Mouse (Mus musculus): ENCODE measurements around the gene Slc38a2.

Slc38a2 gene

DNA sequence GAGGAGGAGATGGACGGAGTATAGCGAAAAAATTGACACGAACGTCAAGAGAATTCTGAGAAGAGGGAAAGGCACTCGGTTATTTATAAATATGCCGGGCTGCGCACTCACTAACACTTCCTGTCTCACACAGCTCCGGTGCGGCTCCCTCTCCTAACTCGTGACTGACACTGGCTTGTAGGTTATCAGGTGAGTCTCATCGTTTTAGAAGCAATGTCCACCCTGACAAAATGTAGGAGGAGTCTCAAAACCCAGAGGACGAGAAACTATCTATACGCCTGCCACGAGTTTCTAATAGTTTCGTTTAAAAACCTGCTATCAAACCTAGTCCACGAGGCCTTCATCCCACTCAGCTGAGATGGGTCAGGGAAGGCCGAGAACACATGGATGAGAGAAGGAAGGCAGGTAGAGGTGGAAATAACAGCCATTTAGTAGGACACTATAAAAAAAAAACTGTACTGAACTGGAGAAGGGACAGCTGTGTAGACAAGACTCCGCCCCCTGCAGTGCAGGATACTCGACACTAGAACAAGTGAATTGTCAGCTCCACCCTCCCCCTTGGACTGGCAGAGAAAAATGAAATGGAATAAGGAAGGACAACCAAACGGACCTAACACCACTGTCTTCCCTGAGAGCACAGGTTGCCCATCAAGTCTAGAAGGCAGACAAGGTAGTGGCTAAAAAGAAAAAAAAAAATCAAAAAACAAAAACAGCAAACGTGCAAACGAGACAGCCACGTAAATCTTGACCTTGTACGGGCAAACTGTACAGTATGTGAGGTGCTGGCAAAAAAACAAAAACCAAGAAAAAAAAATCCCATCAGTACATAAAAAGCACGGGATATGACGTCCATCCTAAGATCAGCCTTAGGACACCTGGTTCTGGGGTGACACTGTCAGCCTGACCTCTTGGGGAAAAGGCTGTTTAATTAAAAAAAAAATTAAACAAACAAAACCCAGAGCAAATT is 3.8 kb downstream of the Slc38a2 start:
- DNase-seq (ENCODE audit: low spot score) = no peak

DNA sequence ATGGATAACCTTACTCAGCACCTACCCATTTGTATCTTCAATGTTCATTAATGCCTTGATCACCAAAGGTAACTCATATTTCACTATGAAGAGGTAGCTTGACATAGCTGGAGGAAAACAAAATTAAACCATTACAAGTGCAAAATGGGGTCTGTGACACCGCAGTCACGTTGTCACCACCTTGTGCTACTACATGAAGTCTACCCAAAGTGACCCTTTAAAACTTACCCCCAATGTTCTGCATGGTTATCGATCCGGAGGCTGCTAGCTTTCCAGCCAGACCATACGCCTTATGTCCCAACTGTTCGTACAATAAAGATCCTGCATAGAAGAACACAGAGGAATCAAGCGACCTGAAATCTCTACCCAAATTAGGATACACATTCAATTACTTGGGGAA is 4.5 kb downstream of the Slc38a2 start:
- no peak for DNase-seq (ENCODE audit: low spot score)

DNA sequence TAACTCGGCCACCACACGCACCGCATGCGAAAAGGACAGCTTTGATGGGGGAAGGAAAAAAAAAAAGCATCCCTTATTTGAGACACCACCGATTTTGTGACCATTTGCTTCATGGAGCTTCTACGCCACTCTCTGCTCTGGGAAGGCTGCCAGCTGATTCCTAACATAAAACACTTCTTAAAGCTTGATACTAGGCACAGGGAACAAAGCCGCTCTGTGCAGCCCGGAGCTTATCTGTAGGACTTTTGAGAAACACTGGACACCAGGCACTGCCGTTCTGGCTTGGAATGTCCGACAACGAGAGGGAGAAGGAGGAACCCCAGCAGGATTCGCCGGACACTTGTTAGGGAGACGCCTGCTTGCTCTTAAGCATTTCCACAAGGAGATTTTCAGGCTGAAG is 5.8 kb downstream of the Slc38a2 start:
- no peak for DNase-seq (ENCODE audit: low spot score)

DNA sequence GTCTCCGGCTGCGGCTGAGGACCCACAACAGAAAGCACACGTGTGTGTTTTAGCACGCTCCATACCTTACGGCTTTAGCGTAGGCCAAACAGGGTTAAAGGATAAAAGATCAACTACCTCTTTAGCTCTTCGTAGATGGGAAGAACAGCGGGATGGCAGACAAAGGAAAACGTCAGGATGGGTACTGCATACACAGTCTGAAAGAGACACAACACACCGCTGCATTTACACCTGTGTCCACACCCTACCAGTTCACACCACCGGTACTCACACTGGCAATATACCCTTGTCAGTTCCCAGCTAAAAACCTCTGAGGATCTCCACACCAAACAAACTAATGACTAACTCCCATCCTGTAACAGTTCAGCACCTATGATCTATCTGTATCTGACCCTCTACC is 7.1 kb downstream of the Slc38a2 start:
- no peak for DNase-seq (ENCODE audit: low spot score)

DNA sequence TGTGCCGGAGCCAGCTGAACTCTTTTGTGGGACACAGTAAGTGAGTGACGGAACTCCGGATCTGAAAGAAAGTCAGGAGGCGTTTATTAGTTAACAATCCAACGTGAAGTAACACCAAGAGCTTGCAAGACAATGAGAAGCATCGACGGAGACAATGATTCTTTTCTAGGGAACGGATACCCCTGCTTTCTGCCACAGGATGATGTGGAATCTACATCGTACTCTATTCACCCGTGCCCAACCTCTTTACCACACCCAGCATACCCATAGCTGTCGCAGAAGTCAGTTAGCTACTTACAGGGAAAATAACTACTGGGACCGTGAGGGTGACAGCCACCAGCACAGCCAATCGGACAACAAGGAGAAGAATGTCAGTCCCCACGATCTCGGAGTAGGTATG is 8.1 kb downstream of the Slc38a2 start:
- DNase-seq (ENCODE audit: low spot score) = no peak

DNA sequence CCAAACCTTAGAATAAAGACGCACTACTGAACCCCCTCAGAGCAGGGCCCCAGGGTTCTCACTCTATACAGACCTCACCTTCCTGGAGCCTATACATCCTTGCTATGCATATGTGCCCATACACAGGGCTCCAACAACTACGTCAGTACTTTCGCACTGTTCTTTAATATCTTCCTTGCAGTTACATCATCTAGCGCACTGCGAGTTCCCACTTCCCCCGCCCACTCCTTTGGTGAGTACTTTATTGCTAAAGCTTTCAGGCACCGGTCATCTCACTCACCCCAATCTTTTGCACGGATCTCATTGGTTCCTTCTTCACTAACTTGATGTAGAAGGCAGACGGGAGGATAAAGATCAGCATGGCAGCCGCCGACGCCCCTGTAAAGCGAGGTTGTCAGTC is 8.7 kb downstream of the Slc38a2 start:
- DNase-seq (ENCODE audit: low spot score) = no peak

DNA sequence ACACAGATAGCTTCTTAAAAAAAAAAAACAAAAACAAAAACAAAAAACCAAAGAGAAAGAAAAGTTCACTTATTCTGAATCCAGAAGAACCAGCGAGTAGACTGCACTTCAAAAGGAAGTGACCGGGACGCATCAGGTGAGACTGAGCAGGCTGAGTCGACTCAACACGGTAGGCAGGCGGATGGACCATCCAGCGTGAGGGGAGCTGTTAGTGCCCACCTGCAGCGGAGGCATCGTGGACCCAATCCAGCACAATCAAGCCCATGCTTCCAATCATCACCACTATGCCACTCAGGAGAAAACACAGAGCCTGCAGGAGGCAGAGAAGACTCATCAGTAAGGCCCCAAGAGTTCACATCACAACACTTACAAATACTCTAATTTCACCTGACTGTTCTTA is 9.6 kb downstream of the Slc38a2 start:
- DNase-seq (ENCODE audit: low spot score) = no peak

DNA sequence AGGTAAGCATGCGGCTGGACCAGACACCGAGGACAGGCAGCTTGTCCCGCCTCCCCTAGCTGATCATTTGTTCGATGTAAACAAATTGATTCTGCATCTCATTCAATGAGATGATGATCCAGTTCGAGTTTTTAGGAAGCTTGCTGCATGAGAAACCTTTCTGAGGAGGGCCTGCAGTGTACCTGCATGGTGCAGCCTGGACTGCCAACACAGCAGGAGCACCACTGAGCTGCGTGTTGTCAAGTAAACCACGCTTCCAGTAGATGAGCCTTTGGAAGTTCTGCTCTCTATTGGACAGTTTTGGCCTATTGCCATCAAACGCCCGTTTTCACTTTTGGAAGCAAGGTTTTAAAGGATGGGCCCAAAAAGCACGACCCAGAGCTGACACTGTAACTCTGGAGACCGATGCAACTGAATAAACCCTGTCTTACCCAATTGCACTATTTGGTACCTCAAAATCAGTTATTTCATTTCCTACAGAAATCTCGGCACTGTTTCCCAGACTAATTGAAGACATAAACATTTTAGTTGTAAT is 10.7 kb downstream of the Slc38a2 start:
- DNase-seq (ENCODE audit: low spot score) = no peak

DNA sequence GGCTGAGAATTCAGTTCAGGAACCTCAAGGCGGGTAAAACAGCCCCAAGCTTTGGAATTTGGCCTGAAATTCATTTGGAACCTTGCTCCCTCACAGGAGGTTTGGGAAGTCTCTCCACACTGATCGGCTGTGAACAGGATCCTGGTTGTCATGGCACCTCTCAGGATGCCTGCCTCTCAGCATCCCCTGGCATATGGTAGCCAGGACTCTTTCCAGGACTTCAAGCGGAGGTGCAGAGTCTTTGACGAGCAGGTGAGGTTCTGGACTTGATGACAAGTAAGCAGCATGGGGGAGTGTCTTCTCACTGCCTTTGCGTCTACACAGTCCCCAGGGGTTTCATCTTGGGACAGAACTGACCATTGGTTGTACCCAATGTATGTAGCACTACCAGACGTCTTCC is 11.5 kb downstream of the Slc38a2 start:
- no peak for DNase-seq (ENCODE audit: low spot score)

DNA sequence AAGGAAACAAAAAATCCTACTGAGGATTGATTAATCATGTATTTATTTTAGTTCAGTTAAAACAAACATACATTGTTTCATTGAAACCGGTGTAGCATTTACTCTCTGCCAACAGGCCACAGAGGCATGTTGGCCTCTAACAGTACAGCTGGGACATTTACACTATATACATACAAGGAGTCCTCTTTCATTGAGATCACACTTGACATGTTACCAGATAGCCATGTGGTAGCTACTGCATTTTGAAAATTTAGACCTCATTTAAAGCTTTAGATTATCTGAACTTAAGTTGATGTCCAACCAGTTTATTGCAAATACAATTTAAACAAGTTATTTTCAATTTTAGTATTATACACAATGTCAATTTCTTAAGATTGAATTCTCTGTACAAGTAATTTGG is 12.2 kb downstream of the Slc38a2 start:
- DNase-seq (ENCODE audit: low spot score) = no peak

DNA sequence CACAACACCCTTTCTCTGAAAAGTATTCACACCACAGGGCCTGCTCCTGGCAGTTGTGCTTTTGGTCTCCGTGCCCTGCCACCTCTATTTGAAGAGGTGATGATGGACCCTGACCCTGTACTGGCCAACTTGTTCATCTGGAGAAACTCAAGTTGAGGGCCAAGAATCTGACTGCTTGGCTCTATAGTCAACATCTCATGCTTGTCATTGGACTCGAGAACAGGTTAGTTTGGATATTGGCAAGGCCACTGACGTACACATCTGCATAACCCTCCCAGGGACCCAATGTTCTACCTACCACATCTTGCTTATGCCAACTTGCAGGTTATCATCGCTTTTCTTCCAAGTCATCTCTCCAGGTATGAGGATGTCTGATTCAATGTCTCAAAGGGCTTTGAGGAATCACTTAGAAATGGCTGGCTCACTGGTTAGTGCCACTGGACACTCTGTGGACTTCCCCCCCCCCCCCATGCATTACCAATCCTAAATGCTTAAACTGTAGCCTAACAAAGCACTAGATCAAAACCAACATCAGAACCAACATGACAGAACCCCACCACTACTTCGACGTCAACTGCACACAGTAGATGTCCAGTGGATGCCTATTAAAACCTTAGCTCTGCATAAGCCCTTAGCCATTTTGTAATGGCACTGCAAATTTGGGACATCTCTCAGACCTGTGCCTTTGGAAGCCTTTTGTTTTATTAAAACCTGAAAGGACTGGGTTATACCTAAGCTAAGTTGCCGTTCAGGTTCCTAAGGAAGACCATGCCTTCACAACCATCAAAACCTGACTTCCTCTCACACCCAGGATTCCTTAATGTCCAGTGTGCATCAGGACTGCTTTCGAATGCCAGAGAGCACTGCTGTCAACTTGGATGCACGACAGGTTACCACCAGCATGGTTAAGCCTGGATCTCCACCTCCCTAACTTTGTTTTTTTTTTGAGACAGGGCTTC is 13.1 kb downstream of the Slc38a2 start:
- DNase-seq (ENCODE audit: low spot score) = no peak

DNA sequence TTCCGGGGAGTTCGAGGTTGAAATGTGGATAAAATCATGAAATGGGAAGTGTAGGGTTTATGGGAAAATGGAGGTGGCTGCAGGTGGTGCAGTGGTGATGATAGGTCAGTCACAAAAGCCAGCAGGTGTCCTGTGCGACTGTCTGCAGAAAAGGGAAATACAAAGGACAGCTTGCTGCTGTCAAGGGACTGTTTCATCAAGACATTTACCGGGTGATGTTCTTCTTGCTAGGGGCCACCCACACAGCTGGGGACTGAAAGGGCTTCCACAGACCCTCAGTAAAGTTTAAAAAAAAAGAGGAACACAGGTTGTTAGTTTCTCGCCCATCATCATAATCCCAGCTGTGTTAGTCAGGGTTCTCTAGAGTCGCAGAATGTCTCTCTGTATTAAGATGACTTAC is 14.3 kb downstream of the Slc38a2 start:
- no peak for DNase-seq (ENCODE audit: low spot score)

DNA sequence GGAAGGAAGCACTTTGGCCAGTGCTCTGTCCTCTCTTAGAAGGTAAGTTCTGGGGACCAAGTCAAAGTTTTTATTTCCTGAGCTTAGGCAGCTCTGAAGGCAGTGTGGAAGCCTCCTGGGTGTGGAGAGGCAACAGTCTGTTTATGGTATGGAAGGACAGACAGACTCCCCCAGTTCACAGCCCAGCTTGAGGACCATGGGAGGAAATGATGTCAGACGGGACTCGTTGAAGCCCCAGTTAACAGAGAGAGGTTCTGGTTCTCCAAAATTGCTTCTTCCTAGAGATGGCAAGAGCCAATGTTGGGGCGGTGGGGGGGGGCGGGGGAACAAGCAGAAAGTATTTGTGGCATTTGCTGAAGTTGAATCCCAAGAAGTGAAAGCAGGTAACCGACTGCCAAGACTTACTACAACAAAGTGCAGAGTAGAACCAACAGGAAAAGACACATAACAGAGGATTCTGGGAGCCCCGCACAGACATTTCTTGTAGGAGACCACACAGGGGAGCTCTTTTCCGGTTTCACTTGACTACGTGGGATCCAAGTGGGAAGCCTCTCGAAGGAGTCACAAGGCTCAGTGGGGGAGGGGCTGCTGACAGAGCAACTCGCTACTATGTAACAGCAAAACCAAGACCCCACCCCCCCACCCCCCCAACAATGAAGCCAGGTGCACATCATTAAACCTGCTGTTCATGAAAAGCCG is 15.2 kb downstream of the Slc38a2 start:
- peak; percentile 68 for DNase-seq (ENCODE audit: low spot score)

DNA sequence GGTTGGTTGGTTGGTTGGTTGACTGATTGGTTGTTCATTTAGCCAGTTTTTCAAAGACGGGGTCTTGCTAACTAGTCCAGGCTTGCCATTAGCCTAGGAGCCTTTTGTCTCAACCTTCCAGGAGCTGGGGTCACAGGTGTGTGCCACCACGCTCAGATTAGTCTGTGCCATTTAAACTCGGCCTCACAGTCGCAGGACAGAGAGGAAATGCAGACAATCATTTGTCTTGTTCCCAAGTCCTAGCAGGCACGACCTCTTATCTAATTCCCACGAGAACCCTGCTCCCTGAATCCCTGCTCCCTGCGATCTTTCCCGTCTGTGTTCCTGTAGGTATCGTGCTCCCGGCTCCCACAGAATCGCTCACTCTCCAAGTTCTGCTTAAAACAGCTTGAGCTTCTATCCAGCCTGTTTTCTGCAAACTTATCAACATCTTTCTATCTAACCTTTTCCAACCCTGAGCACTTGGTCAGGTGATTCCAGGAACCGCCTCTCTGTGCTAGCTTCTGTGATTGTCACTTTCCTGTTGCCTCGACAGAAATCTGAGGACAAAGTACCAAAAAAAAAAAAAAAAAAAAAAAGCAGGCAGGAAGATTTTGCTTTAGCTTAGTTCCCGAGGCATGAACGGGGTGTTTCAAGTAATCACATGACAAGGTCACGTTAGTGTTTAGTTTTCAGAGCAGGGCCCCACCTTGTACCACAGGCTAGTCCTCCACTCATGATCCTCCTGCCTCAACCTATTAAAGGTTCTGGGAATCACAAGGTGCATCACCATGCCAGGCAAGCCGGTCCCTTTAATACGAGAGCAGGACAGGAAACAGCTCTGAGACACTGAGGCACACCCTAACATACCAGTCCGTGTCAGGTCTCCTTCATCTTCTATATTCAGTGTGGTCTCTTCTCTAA is 20.4 kb downstream of the Slc38a2 start:
- no peak for DNase-seq (ENCODE audit: low spot score)

DNA sequence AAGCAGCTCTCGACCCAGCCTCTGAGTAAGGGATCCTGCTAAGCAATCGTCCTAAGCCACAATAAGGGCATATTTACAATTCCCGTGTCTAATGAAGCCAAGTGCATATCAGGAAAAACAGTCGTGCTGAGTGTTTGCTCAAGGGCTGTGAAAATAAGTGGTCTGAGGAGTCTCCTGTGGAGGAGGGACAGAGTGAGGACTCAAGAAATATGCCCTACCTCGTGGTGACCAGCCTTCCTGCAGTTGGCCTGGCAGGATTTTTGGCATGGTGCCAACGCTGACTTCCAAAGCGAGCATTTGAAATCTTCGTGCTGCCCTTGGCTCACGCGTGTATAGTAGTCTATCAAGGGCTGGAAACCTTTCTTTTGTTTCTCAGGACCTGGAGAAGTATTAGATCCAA is 23.0 kb downstream of the Slc38a2 start:
- DNase-seq (ENCODE audit: low spot score) = no peak

DNA sequence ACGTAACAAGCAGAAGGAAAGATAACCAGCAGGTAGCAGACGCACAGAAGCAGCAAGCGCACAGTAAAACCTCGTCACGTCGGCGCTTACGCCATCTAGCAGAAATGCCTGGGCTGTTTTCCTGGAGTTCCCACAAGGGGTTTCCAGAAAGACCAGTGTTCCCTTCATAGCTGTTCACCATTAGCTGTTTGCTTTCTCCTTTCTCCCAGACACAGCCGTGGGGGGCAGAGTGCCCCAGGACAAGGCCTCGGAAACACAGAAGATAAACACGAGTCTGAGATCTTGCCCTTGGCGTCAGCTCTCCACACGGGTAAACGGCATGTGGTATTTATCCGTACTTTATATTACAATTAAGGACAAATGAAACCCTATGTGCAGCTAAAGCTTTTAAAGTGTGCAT is 23.8 kb downstream of the Slc38a2 start:
- no peak for DNase-seq (ENCODE audit: low spot score)

DNA sequence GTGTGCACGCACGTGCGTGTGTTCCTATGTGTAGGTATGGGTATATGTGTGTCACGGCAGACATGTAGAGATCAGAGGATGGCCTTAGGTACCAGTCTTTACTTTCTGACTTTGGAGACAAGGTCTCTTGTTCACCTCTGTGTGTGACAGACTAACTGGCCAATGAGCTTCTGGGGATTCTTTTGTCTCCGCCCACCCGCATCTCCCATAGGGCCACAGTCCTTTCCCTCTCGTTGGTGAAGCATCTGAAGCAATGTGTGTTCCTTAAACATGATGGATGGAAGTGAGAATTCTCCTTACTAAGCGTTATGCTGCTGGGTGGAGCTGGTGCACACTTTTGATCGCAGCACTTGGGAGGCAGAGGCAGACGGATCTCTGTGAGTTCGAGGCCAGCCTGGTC is 24.5 kb downstream of the Slc38a2 start:
- DNase-seq (ENCODE audit: low spot score) = no peak

DNA sequence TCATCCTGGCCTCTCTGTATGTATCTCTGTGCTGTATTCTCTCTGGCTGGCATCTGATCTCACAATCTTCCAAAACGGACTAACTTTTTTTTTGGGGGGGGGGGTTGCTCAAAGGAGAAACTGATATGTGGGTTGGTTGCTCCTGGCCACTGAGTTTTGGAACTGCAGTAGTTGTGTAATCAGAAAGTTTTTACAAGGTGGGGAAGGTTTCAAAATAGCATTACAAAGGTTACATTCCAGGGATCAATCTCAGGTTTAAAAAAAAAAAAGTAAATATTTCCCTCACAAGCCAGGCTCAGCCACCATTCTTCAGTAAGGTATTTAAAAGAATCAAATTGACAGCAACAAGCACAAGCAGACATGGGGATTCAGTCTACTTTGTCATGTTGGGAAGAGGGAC is 25.4 kb downstream of the Slc38a2 start:
- DNase-seq (ENCODE audit: low spot score) = no peak

DNA sequence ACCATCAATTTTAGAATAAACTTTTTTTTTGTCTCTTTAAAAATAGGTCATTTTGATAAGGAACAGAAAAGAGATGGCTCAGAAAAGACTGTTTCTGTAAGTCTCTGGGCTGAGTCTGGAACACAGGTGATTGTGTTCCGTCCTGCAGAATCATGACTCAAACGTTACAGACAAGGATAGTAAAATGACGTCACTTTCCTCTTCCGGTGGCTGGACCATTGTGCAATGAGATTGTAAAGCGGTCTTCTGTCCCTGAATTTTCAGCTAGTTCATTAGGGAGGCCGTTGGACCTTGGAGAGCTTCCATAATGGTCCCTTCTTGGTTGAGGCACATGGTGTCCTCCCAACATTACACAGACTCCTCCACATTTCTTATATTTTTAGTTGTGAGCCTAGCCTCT is 29.8 kb downstream of the Slc38a2 start:
- DNase-seq (ENCODE audit: low spot score) = no peak

DNA sequence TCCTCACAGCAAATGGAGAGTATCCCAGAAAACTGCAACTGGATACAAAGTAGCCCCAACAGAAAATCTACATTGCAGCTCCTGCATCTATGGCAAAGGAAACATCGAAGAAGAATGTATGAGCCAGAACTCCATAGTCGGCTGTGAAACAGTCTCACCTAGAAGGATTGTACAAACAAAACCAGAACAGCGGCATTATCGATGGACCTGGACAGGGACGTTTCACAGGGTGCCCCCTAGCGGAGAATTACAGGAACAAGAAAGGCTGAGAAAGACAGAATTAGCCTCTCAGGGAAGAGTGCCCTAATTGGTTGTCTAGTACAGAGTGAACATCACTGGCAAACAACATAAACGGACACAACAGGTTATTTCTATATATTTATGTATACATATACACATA is 32.9 kb downstream of the Slc38a2 start:
- DNase-seq (ENCODE audit: low spot score) = peak; percentile 85

DNA sequence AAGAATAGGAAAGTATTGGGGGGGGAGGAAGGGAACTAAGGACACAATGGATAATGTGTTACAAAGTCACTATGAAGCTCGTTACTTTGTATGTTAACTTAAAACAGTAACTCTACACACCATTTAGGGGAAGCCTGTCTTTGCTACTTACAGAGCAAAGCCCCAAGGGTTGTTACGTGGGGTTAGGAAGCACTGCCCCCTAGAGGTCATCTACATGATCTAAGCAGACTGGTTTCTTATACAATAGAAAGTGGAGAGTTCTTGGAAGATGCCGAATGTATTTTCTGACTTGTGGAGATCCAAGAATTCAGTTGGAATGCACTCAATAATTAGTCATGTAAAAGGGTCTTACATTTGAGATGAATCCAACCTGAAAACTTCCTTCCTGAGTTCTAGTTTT is 33.6 kb downstream of the Slc38a2 start:
- DNase-seq (ENCODE audit: low spot score) = peak; percentile 93
